9 mouse cellular contexts compared by ENCODE assay signal in the genomic region with DNA sequence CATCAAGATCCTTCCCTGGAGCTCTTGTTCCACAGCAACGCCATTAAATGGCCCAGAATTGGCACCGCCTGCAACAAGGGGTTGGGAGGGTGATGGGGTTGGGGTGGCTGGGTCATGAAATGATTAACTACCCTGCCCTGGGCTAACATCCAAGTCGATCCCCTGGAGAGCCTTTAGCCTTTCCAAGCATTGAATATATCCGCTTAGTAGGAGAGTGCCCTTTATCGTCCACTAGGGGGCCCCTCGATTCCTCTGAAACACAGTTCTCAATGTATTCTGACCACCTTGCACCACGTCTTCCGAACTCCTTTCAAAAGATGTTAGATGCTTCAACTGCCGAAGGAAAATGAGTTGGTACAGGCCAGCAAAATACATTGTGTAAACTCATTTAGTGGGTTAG. TPM values are rescaled to one million over a fixed set of nuclear protein-coding genes. Genes with fewer than 3 reads are reported as not detected.
DNase-seq lines count a peak whose midpoint lies in the region; ATAC-seq and TF ChIP-seq lines count a peak whose summit lies in the region.
"Had no signal": no experiment of that assay in that cellular context is flagged by ENCODE, and none has a peak within 500 bp of the region (broad histone marks: within the 10 kb centered on the region; RNA-seq: fewer than 3 reads in every experiment).

No protein-coding gene starts in this region.

- DNase-seq in left cerebral cortex, postnatal 14 days (ENCODE audit: low spot score in 2 of 2), result peak; percentile 16 to 25
- DNase-seq in left cerebral cortex, postnatal 25 days (ENCODE audit: low spot score in 2 of 2), result no peak
- DNase-seq in R1 (ENCODE audit: low read depth, low spot score), result peak; percentile 90
- peak; percentile 84 for DNase-seq in embryonic facial prominence, embryonic 11.5 days (ENCODE audit: low spot score)
- peak; percentile 90 for DNase-seq in kidney, adult 2 months
- no peak for DNase-seq in left cerebral cortex, adult 9 months (ENCODE audit: low spot score in 2 of 2)

- TF ChIP-seq CTCF in kidney, adult 2 months (conservative IDR thresholded peaks at IDR 0.05; ENCODE audit: insufficient read depth, insufficient read length, low read depth, low read length), result peak; percentile 59
- peak; percentile 45; the same call in 1 of the 2 replicates for TF ChIP-seq CTCF in small intestine, adult 2 months (IDR thresholded peaks at IDR 0.05; ENCODE audit: extremely low read depth, insufficient read length, insufficient replicate concordance, low read depth, low read length)

- H3K4me3 ChIP-seq in embryonic facial prominence, embryonic 11.5 days (ENCODE audit: low read depth, low read length), result no peak overlapping the region
- no peak overlapping the region for H3K4me3 ChIP-seq in kidney, adult 2 months (ENCODE audit: insufficient read depth, low read depth, low read length)
- no peak overlapping the region for H3K4me3 ChIP-seq in lung, embryonic 15.5 days
- no peak overlapping the region for H3K4me3 ChIP-seq in small intestine, adult 2 months (ENCODE audit: low read depth, low read length)
- H3K4me3 ChIP-seq: heart, embryonic 13.5 days had no signal

- 7% methylated on average over 9 of the region's 9 CpGs for WGBS in embryonic facial prominence, embryonic 11.5 days
- 1% methylated on average over 9 of the region's 9 CpGs for WGBS in kidney, adult 2 months
- WGBS in lung, embryonic 15.5 days, result 5% methylated on average over 9 of the region's 9 CpGs
- WGBS in small intestine, adult 2 months, result 4% methylated on average over 9 of the region's 9 CpGs

- 0 out of 2 replicates have a peak, but pooled peaks have one; percentile 41 for ATAC-seq in embryonic facial prominence, embryonic 11.5 days (replicated peaks; ENCODE audit: insufficient number of reproducible peaks, low FRiP score, low TSS enrichment, low read depth)
- 0 out of 2 replicates have a peak, but pooled peaks have one; percentile 34 for ATAC-seq in lung, embryonic 15.5 days (ENCODE audit: borderline replicate concordance, extremely low read depth, low FRiP score, low TSS enrichment)

- H3K9ac ChIP-seq in embryonic facial prominence, embryonic 11.5 days (replicated peaks; ENCODE audit: low read length), result no peak overlapping the region
- H3K9ac ChIP-seq in lung, embryonic 15.5 days, result no peak overlapping the region
- H3K9ac ChIP-seq: heart, embryonic 13.5 days had no signal

- H3K4me2 ChIP-seq in embryonic facial prominence, embryonic 11.5 days (ENCODE audit: low read depth, low read length), result no peak overlapping the region
- H3K4me2 ChIP-seq in lung, embryonic 15.5 days, result no peak overlapping the region
- H3K4me2 ChIP-seq: heart, embryonic 13.5 days had no signal

- no peaks in the 10 kb centered on the region for H3K27me3 ChIP-seq in embryonic facial prominence, embryonic 11.5 days (ENCODE audit: control insufficient read depth, insufficient read depth, low read length)
- H3K27me3 ChIP-seq in kidney, adult 2 months (replicated peaks; ENCODE audit: control insufficient read depth, insufficient read depth, low read length), result no peaks in the 10 kb centered on the region
- H3K27me3 ChIP-seq in lung, embryonic 15.5 days, result no peaks in the 10 kb centered on the region
- H3K27me3 ChIP-seq in small intestine, adult 2 months (ENCODE audit: control insufficient read depth, insufficient read depth, low read length), result no peaks in the 10 kb centered on the region
- H3K27me3 ChIP-seq: heart, embryonic 13.5 days had no signal

- no peaks in the 10 kb centered on the region for H3K36me3 ChIP-seq in embryonic facial prominence, embryonic 11.5 days (replicated peaks; ENCODE audit: control insufficient read depth, insufficient read depth, low read depth, low read length)
- H3K36me3 ChIP-seq in kidney, adult 2 months (ENCODE audit: control insufficient read depth, insufficient read depth, low read length), result no peaks in the 10 kb centered on the region
- peaks cover under 1% of the 10 kb centered on the region; the same call in 1 of the 2 replicates for H3K36me3 ChIP-seq in lung, embryonic 15.5 days
- no peaks in the 10 kb centered on the region for H3K36me3 ChIP-seq in small intestine, adult 2 months (ENCODE audit: control insufficient read depth, insufficient read depth, low read length)

- H3K9me3 ChIP-seq in embryonic facial prominence, embryonic 11.5 days (replicated peaks; ENCODE audit: control insufficient read depth, low read length), result no peaks in the 10 kb centered on the region
- H3K9me3 ChIP-seq in lung, embryonic 15.5 days, result no peaks in the 10 kb centered on the region
- H3K9me3 ChIP-seq: heart, embryonic 13.5 days had no signal

- no peak overlapping the region for H3K27ac ChIP-seq in embryonic facial prominence, embryonic 11.5 days (replicated peaks; ENCODE audit: low read depth, low read length)
- no peak overlapping the region for H3K27ac ChIP-seq in kidney, adult 2 months (ENCODE audit: insufficient read depth, low read depth, low read length)
- H3K27ac ChIP-seq in lung, embryonic 15.5 days, result no peak overlapping the region
- H3K27ac ChIP-seq in small intestine, adult 2 months (ENCODE audit: insufficient read depth, low read depth, low read length), result no peak overlapping the region
- H3K27ac ChIP-seq: heart, embryonic 13.5 days had no signal

- intact Hi-C loops in left cerebral cortex, postnatal 14 days (cut with DNase I), result loop anchor here (5.0 kb wide), 2 partner anchors 357 to 532 kb away; no protein-coding TSS in a partner anchor
- intact Hi-C loops in left cerebral cortex, postnatal 25 days (cut with DNase I), result loop anchor here (2.0 to 5.0 kb wide), 2 partner anchors 357 to 533 kb away; no protein-coding TSS in a partner anchor

- H3K4me1 ChIP-seq in embryonic facial prominence, embryonic 11.5 days (ENCODE audit: control insufficient read depth, insufficient read depth, low read length), result no peaks in the 10 kb centered on the region
- peaks cover 4% of the 10 kb centered on the region; the same call in 1 of the 2 replicates for H3K4me1 ChIP-seq in kidney, adult 2 months (ENCODE audit: control insufficient read depth, insufficient read depth, low read length)
- H3K4me1 ChIP-seq in lung, embryonic 15.5 days, result peaks cover 18% of the 10 kb centered on the region
- peaks cover 4% of the 10 kb centered on the region; the same call in 1 of the 2 replicates for H3K4me1 ChIP-seq in small intestine, adult 2 months (ENCODE audit: control insufficient read depth, insufficient read depth, insufficient read length, low read length)

- TF ChIP-seq POLR2A in kidney, adult 2 months (IDR thresholded peaks at IDR 0.05; ENCODE audit: low read depth, low read length), result no peak
- no peak for TF ChIP-seq POLR2A in small intestine, adult 2 months (IDR thresholded peaks at IDR 0.05; ENCODE audit: low read depth, low read length)

RNA-seq across cellular contexts. Expression of a gene that starts 2.2 kb away (rescaled TPM):
- total RNA-seq in left cerebral cortex, postnatal 14 days (2021), result 10 to 100 TPM; 17.2 to 17.4 TPM
- 10 to 100 TPM; 12.0 to 16.3 TPM for total RNA-seq in left cerebral cortex, postnatal 25 days (2021)
- polyA plus RNA-seq in embryonic facial prominence, embryonic 11.5 days (2014; fragmentation: Nextera tagmentation; extraction: Ambion mirVana), result 48.2 and 50.7 TPM in 2 replicates
- 9.5 and 9.7 TPM in 2 replicates for polyA plus RNA-seq in kidney, adult 2 months (2012; rRNA removed)
- 35.5 and 44.0 TPM in 2 replicates for polyA plus RNA-seq in lung, embryonic 15.5 days (2015; fragmentation: Nextera tagmentation; extraction: Ambion mirVana)
- polyA plus RNA-seq in small intestine, adult 2 months (2012; rRNA removed), result 3.6 and 4.6 TPM in 2 replicates

RNA-seq across cellular contexts. Expression of a gene that starts 22.7 kb away (rescaled TPM):
- total RNA-seq in left cerebral cortex, postnatal 14 days (2021), result not detected
- total RNA-seq in left cerebral cortex, postnatal 25 days (2021), result not detected
- polyA plus RNA-seq in embryonic facial prominence, embryonic 11.5 days (2014; fragmentation: Nextera tagmentation; extraction: Ambion mirVana), result not detected in 2 replicates
- not detected in 2 replicates for polyA plus RNA-seq in kidney, adult 2 months (2012; rRNA removed)
- polyA plus RNA-seq in lung, embryonic 15.5 days (2015; fragmentation: Nextera tagmentation; extraction: Ambion mirVana), result not detected in 2 replicates
- not detected in 2 replicates for polyA plus RNA-seq in small intestine, adult 2 months (2012; rRNA removed)
- polyA plus RNA-seq: heart, embryonic 13.5 days had no signal

RNA-seq across cellular contexts. Expression of a gene that starts 54.6 kb away (rescaled TPM):
- 10 to 100 TPM; 43.2 to 48.6 TPM for total RNA-seq in left cerebral cortex, postnatal 14 days (2021)
- 10 to 100 TPM; 54.4 to 54.7 TPM for total RNA-seq in left cerebral cortex, postnatal 25 days (2021)
- 30.4 and 30.7 TPM in 2 replicates for polyA plus RNA-seq in embryonic facial prominence, embryonic 11.5 days (2014; fragmentation: Nextera tagmentation; extraction: Ambion mirVana)
- 15.1 and 15.4 TPM in 2 replicates for polyA plus RNA-seq in kidney, adult 2 months (2012; rRNA removed)
- polyA plus RNA-seq in lung, embryonic 15.5 days (2015; fragmentation: Nextera tagmentation; extraction: Ambion mirVana), result 18.7 and 18.9 TPM in 2 replicates
- polyA plus RNA-seq in small intestine, adult 2 months (2012; rRNA removed), result 1.9 and 5.3 TPM in 2 replicates

Comparison
In these comparisons a context has a peak if more than half of its experiments do, and no peak if none do; other contexts are left out.
1. DNase-seq: peak in left cerebral cortex, postnatal 14 days (2 of 2), R1 (single experiment), embryonic facial prominence, embryonic 11.5 days (single experiment) and kidney, adult 2 months (single experiment); none in left cerebral cortex, postnatal 25 days (0 of 2) and left cerebral cortex, adult 9 months (0 of 2).